Mouse (Mus musculus): ENCODE data around the gene Gm27027. TPM values are rescaled to one million over a fixed set of nuclear protein-coding genes. Genes with fewer than 3 reads are reported as not detected.

The Gm27027 gene
- polyA plus RNA-seq, 1 experiment from 2014 or later, result not detected

Other genes starting within 250 kb of the Gm27027 start
- 69.8 and 75.1 TPM in 2 replicates for gene Ext2, start 173.8 kb downstream of the Gm27027 start, polyA plus RNA-seq (2014; fragmentation: Nextera tagmentation; extraction: Ambion mirVana)
- 9.0 and 10.4 TPM in 2 replicates for gene Accs, start 146.4 kb downstream of the Gm27027 start, polyA plus RNA-seq (2014; fragmentation: Nextera tagmentation; extraction: Ambion mirVana)
- not detected in 2 replicates for gene Accsl, start 127.2 kb downstream of the Gm27027 start, polyA plus RNA-seq (2014; fragmentation: Nextera tagmentation; extraction: Ambion mirVana)
- gene Gm13889, start 39.2 kb downstream of the Gm27027 start, polyA plus RNA-seq (2014; fragmentation: Nextera tagmentation; extraction: Ambion mirVana), result 0.67 and 1.1 TPM in 2 replicates
- gene Alkbh3, start 14.5 kb upstream of the Gm27027 start, polyA plus RNA-seq (2014; fragmentation: Nextera tagmentation; extraction: Ambion mirVana), result 58.2 and 63.1 TPM in 2 replicates
- 114 TPM in 2 replicates for gene Hsd17b12, start 161.6 kb upstream of the Gm27027 start, polyA plus RNA-seq (2014; fragmentation: Nextera tagmentation; extraction: Ambion mirVana)